ENCODE assay signal across 10 mouse cellular contexts in the genomic region with DNA sequence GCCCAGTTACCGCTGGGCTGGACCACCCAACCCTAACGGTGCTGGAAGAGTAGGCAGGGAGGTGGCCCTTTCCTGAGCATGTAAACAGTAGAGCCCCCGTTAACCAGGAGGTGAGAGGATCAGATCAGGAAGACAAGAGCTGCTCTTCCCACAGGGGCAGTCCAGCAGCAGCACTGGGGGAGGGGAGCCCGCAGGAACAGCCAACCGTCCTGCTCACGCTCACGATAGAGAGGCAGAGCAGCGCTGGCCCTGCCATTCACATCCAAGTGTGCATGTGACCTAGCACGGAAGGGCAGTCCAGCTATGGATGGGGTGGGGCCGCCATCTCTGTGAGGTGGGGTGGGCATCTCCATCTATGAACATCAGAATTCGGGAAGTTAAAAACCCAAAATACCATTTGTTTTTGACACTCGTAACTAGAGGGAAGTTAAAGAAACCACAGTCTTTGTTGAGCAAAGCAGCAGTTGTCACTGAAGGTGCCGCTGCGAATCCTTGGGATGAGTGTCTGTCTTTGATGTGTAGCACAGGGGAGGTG. TPM values are rescaled to one million over a fixed set of nuclear protein-coding genes. Genes with fewer than 3 reads are reported as not detected.
A peak's percentile ranks its signal among the peaks of the same experiment; 100 is the strongest.
DNase-seq lines count a peak whose midpoint lies in the region; ATAC-seq lines count a peak whose summit lies in the region.
"Had no signal": no experiment of that assay in that cellular context is flagged by ENCODE, and none has a peak within 500 bp of the region (broad histone marks: within the 10 kb centered on the region; RNA-seq: fewer than 3 reads in every experiment).

No protein-coding gene starts in this region.

- no peak for ATAC-seq in heart, embryonic 11.5 days (replicated peaks; ENCODE audit: insufficient number of reproducible peaks, low FRiP score, low TSS enrichment)
- peak; percentile 51 for ATAC-seq in liver, embryonic 15.5 days (ENCODE audit: insufficient read depth)

- DNase-seq in heart, adult 11 months: peak; percentile 98
- peak; percentile 50 for DNase-seq in ZHBTc4 (ENCODE audit: low read depth, low spot score)
- DNase-seq in spleen, postnatal 14 days (ENCODE audit: low spot score in 2 of 2): peak; percentile 24 to 44
- DNase-seq in left cerebral cortex, postnatal 4 days: no peak
- no peak for DNase-seq in layer of hippocampus, postnatal 14 days (ENCODE audit: low spot score in 2 of 2)
- DNase-seq in adrenal gland, postnatal 14 days: no peak

- no peaks in the 10 kb centered on the region for H3K27me3 ChIP-seq in heart, embryonic 11.5 days (ENCODE audit: control insufficient read depth, insufficient read depth, low read length)
- H3K27me3 ChIP-seq in liver, embryonic 15.5 days: no peaks in the 10 kb centered on the region
- H3K27me3 ChIP-seq: hindbrain, embryonic 15.5 days; neural tube, embryonic 13.5 days had no signal

- no peak overlapping the region for H3K4me3 ChIP-seq in heart, embryonic 11.5 days (ENCODE audit: low read depth, low read length)
- no peak overlapping the region for H3K4me3 ChIP-seq in liver, embryonic 15.5 days (replicated peaks)
- H3K4me3 ChIP-seq: hindbrain, embryonic 15.5 days; neural tube, embryonic 13.5 days had no signal

- intact Hi-C loops in left cerebral cortex, postnatal 4 days (cut with DNase I): no loop called here

- no peaks in the 10 kb centered on the region for H3K9me3 ChIP-seq in heart, embryonic 11.5 days (replicated peaks; ENCODE audit: control insufficient read depth, low read length)
- H3K9me3 ChIP-seq in liver, embryonic 15.5 days (replicated peaks): no peaks in the 10 kb centered on the region
- H3K9me3 ChIP-seq: hindbrain, embryonic 15.5 days; neural tube, embryonic 13.5 days had no signal

- H3K4me2 ChIP-seq in heart, embryonic 11.5 days: no peak overlapping the region
- H3K4me2 ChIP-seq in liver, embryonic 15.5 days: peak overlapping the region; percentile 23
- H3K4me2 ChIP-seq: hindbrain, embryonic 15.5 days; neural tube, embryonic 13.5 days had no signal

- H3K27ac ChIP-seq in heart, embryonic 11.5 days (ENCODE audit: low read depth, low read length): no peak overlapping the region
- H3K27ac ChIP-seq in liver, embryonic 15.5 days (replicated peaks): peak overlapping the region; percentile 29; the same call in 1 of the 2 replicates
- H3K27ac ChIP-seq: hindbrain, embryonic 15.5 days; neural tube, embryonic 13.5 days had no signal

- peaks cover 16% of the 10 kb centered on the region; the same call in 1 of the 2 replicates for H3K4me1 ChIP-seq in heart, embryonic 11.5 days (ENCODE audit: control insufficient read depth, insufficient read depth, low read length)
- H3K4me1 ChIP-seq in liver, embryonic 15.5 days (replicated peaks): peaks cover 22% of the 10 kb centered on the region
- H3K4me1 ChIP-seq: hindbrain, embryonic 15.5 days; neural tube, embryonic 13.5 days had no signal

- H3K36me3 ChIP-seq in heart, embryonic 11.5 days (ENCODE audit: control insufficient read depth, insufficient read depth, low read length): no peaks in the 10 kb centered on the region
- peaks cover 9% of the 10 kb centered on the region; the same call in 1 of the 2 replicates for H3K36me3 ChIP-seq in liver, embryonic 15.5 days (replicated peaks)

- WGBS in heart, embryonic 11.5 days (ENCODE audit: insufficient replicate concordance): 73% methylated on average over 14 of the region's 14 CpGs
- 17% methylated on average over 14 of the region's 14 CpGs for WGBS in liver, embryonic 15.5 days (ENCODE audit: insufficient replicate concordance)

- H3K9ac ChIP-seq in heart, embryonic 11.5 days (ENCODE audit: low read depth, low read length): no peak overlapping the region
- H3K9ac ChIP-seq in liver, embryonic 15.5 days: no peak overlapping the region
- H3K9ac ChIP-seq: hindbrain, embryonic 15.5 days; neural tube, embryonic 13.5 days had no signal

RNA-seq across cellular contexts. Expression of a gene that starts 21.0 kb away (rescaled TPM):
- polyA plus RNA-seq in heart, embryonic 11.5 days (2014; fragmentation: Nextera tagmentation; extraction: Ambion mirVana): not detected in 2 replicates
- not detected in 2 replicates for polyA plus RNA-seq in liver, embryonic 15.5 days (2015; fragmentation: Nextera tagmentation; extraction: Ambion mirVana)
- total RNA-seq in left cerebral cortex, postnatal 4 days (2021): under 1 TPM in 1 of 2 experiments, not detected in 1; 0.44 TPM
- not detected for total RNA-seq in layer of hippocampus, postnatal 14 days (2021)
- not detected in 2 replicates for total RNA-seq in adrenal gland, postnatal 14 days (2021)
- polyA plus RNA-seq: hindbrain, embryonic 15.5 days; neural tube, embryonic 13.5 days had no signal

RNA-seq across cellular contexts. Expression of a gene that starts 48.5 kb away (rescaled TPM):
- 1.5 TPM in 2 replicates for polyA plus RNA-seq in heart, embryonic 11.5 days (2014; fragmentation: Nextera tagmentation; extraction: Ambion mirVana)
- polyA plus RNA-seq in liver, embryonic 15.5 days (2015; fragmentation: Nextera tagmentation; extraction: Ambion mirVana): 1.3 and 1.5 TPM in 2 replicates
- total RNA-seq in left cerebral cortex, postnatal 4 days (2021): under 1 TPM; 0.44 to 0.66 TPM
- under 1 TPM; 0.76 to 0.88 TPM for total RNA-seq in layer of hippocampus, postnatal 14 days (2021)
- total RNA-seq in adrenal gland, postnatal 14 days (2021): 0.48 and 2.3 TPM in 2 replicates

Comparison
In these comparisons a context has a peak if more than half of its experiments do, and no peak if none do; other contexts are left out.
1. DNase-seq: peak in heart, adult 11 months (single experiment), ZHBTc4 (single experiment) and spleen, postnatal 14 days (2 of 2); none in left cerebral cortex, postnatal 4 days (single experiment), layer of hippocampus, postnatal 14 days (0 of 2) and adrenal gland, postnatal 14 days (single experiment).